Mouse (Mus musculus): ENCODE measurements at regions not wholly inside any gene's neighbourhood (a gene's known extent, or its start where the extent isn't known, plus 50 kb on each side); places are given as distances from the start of the nearest gene placed in this dataset.

GRCm38 (mm10) chr16:93358166-93358565 lies 245.7 kb downstream of the Setd4 start:
- Histone ChIP-seq H3K9me3 (ENCODE audit: control insufficient read depth, insufficient read depth, low read depth, low read length) (no peaks in the 10 kb centered on the region), H3K4me3 (ENCODE audit: insufficient read depth in 1 of 2, low read depth in 1 of 2, low read length in 2 of 2, poor library complexity in 1 of 2, severe bottlenecking in 1 of 2) (no peak overlapping the region), H3K4me1 (ENCODE audit: control insufficient read depth in 2 of 2, insufficient read depth in 2 of 2, low read length in 2 of 2, poor library complexity in 1 of 2) (no peaks in the 10 kb centered on the region), H3K27ac (ENCODE audit: insufficient read depth, low read depth, low read length, poor library complexity, severe bottlenecking) (no peak overlapping the region), H3K9ac (ENCODE audit: insufficient read depth, low read depth, low read length, poor library complexity, severe bottlenecking) (no peak overlapping the region), H3K36me3 (ENCODE audit: control insufficient read depth, insufficient read depth, low read length, poor library complexity, severe bottlenecking) (no peaks in the 10 kb centered on the region)
- TF ChIP-seq ZNF384 (IDR thresholded peaks at IDR 0.05; ENCODE audit: low read depth, low read length) (no peak), CHD2 (IDR thresholded peaks at IDR 0.05; ENCODE audit: low read depth, low read length) (no peak), HCFC1 (IDR thresholded peaks at IDR 0.05; ENCODE audit: borderline replicate concordance, insufficient read depth, low read length) (no peak), MAFK (IDR thresholded peaks at IDR 0.05; ENCODE audit: insufficient read depth, low read depth, low read length) (no peak), ZC3H11A (IDR thresholded peaks at IDR 0.05; ENCODE audit: borderline replicate concordance, low read depth, low read length) (no peak)
- DNase-seq (ENCODE audit: low read depth, low spot score) = no peak
- in situ Hi-C loops (cut with MboI; ENCODE audit: low sequenced_read_pairs in 2 of 2, unreplicated experiment in 2 of 2) = no loop called here

GRCm38 (mm10) chr16:93355204-93355899 lies 248.5 kb downstream of the Setd4 start:
- H3K9me3 ChIP-seq (ENCODE audit: control insufficient read depth, insufficient read depth, low read depth, low read length) = no peaks in the 10 kb centered on the region
- H3K9ac ChIP-seq (ENCODE audit: insufficient read depth, low read depth, low read length, poor library complexity, severe bottlenecking) = no peak overlapping the region
- no peak overlapping the region for H3K4me3 ChIP-seq (ENCODE audit: insufficient read depth in 1 of 2, low read depth in 1 of 2, low read length in 2 of 2, poor library complexity in 1 of 2, severe bottlenecking in 1 of 2)
- in situ Hi-C loops (cut with MboI; ENCODE audit: low sequenced_read_pairs in 2 of 2, unreplicated experiment in 2 of 2) = no loop called here
- no peak overlapping the region for H3K27ac ChIP-seq (ENCODE audit: insufficient read depth, low read depth, low read length, poor library complexity, severe bottlenecking)
- no peak for TF ChIP-seq CHD2 (IDR thresholded peaks at IDR 0.05; ENCODE audit: low read depth, low read length)
- no peak for TF ChIP-seq HCFC1 (IDR thresholded peaks at IDR 0.05; ENCODE audit: borderline replicate concordance, insufficient read depth, low read length)
- TF ChIP-seq ZNF384 (IDR thresholded peaks at IDR 0.05; ENCODE audit: low read depth, low read length) = no peak
- no peak for TF ChIP-seq ZC3H11A (IDR thresholded peaks at IDR 0.05; ENCODE audit: borderline replicate concordance, low read depth, low read length)
- TF ChIP-seq MAFK (IDR thresholded peaks at IDR 0.05; ENCODE audit: insufficient read depth, low read depth, low read length) = no peak
- H3K4me1 ChIP-seq (ENCODE audit: control insufficient read depth in 2 of 2, insufficient read depth in 2 of 2, low read length in 2 of 2, poor library complexity in 1 of 2) = no peaks in the 10 kb centered on the region
- no peak for DNase-seq (ENCODE audit: low read depth, low spot score)
- H3K36me3 ChIP-seq (ENCODE audit: control insufficient read depth, insufficient read depth, low read length, poor library complexity, severe bottlenecking) = no peaks in the 10 kb centered on the region

- TF ChIP-seq CHD2 (IDR thresholded peaks at IDR 0.05; ENCODE audit: low read depth, low read length) = no peak
- no peak overlapping the region for H3K9ac ChIP-seq (ENCODE audit: insufficient read depth, low read depth, low read length, poor library complexity, severe bottlenecking)
- no peaks in the 10 kb centered on the region for H3K9me3 ChIP-seq (ENCODE audit: control insufficient read depth, insufficient read depth, low read depth, low read length)
- no peaks in the 10 kb centered on the region for H3K36me3 ChIP-seq (ENCODE audit: control insufficient read depth, insufficient read depth, low read length, poor library complexity, severe bottlenecking)
- H3K4me1 ChIP-seq (ENCODE audit: control insufficient read depth in 2 of 2, insufficient read depth in 2 of 2, low read length in 2 of 2, poor library complexity in 1 of 2) = no peaks in the 10 kb centered on the region
- no peak overlapping the region for H3K4me3 ChIP-seq (ENCODE audit: insufficient read depth in 1 of 2, low read depth in 1 of 2, low read length in 2 of 2, poor library complexity in 1 of 2, severe bottlenecking in 1 of 2)
- H3K27ac ChIP-seq (ENCODE audit: insufficient read depth, low read depth, low read length, poor library complexity, severe bottlenecking) = no peak overlapping the region
- DNase-seq (ENCODE audit: low read depth, low spot score) = no peak
- in situ Hi-C loops (cut with MboI; ENCODE audit: low sequenced_read_pairs in 2 of 2, unreplicated experiment in 2 of 2) = no loop called here
Observed at GRCm38 (mm10) chr16:93353971-93354370, 249.9 kb downstream of the Setd4 start.

GRCm38 (mm10) chr16:93344555-93344954 lies 259.3 kb downstream of the Setd4 start:
- H3K9me3 ChIP-seq (ENCODE audit: control insufficient read depth, insufficient read depth, low read depth, low read length) = no peaks in the 10 kb centered on the region
- no peaks in the 10 kb centered on the region for H3K36me3 ChIP-seq (ENCODE audit: control insufficient read depth, insufficient read depth, low read length, poor library complexity, severe bottlenecking)
- no peak overlapping the region for H3K27ac ChIP-seq (ENCODE audit: insufficient read depth, low read depth, low read length, poor library complexity, severe bottlenecking)
- H3K4me1 ChIP-seq (ENCODE audit: control insufficient read depth in 2 of 2, insufficient read depth in 2 of 2, low read length in 2 of 2, poor library complexity in 1 of 2) = 0 out of 4 replicates have a peak, but pooled peaks cover 0 to 2% of the 10 kb centered on the region in 2 experiments
- H3K9ac ChIP-seq (ENCODE audit: insufficient read depth, low read depth, low read length, poor library complexity, severe bottlenecking) = no peak overlapping the region
- TF ChIP-seq CHD2 (IDR thresholded peaks at IDR 0.05; ENCODE audit: low read depth, low read length) (no peak), MAFK (IDR thresholded peaks at IDR 0.05; ENCODE audit: insufficient read depth, low read depth, low read length) (no peak), ZC3H11A (IDR thresholded peaks at IDR 0.05; ENCODE audit: borderline replicate concordance, low read depth, low read length) (no peak)
- in situ Hi-C loops (cut with MboI; ENCODE audit: low sequenced_read_pairs in 2 of 2, unreplicated experiment in 2 of 2) = no loop called here
- no peak for DNase-seq (ENCODE audit: low read depth, low spot score)
- H3K4me3 ChIP-seq (ENCODE audit: insufficient read depth in 1 of 2, low read depth in 1 of 2, low read length in 2 of 2, poor library complexity in 1 of 2, severe bottlenecking in 1 of 2) = no peak overlapping the region

- H3K4me1 ChIP-seq (ENCODE audit: control insufficient read depth in 2 of 2, insufficient read depth in 2 of 2, low read length in 2 of 2, poor library complexity in 1 of 2) = 0 out of 4 replicates have a peak, but pooled peaks cover 0 to 2% of the 10 kb centered on the region in 2 experiments
- in situ Hi-C loops (cut with MboI; ENCODE audit: low sequenced_read_pairs in 2 of 2, unreplicated experiment in 2 of 2) = no loop called here
- H3K36me3 ChIP-seq (ENCODE audit: control insufficient read depth, insufficient read depth, low read length, poor library complexity, severe bottlenecking) = no peaks in the 10 kb centered on the region
- no peak overlapping the region for H3K9ac ChIP-seq (ENCODE audit: insufficient read depth, low read depth, low read length, poor library complexity, severe bottlenecking)
- H3K27ac ChIP-seq (ENCODE audit: insufficient read depth, low read depth, low read length, poor library complexity, severe bottlenecking) = no peak overlapping the region
- no peak overlapping the region for H3K4me3 ChIP-seq (ENCODE audit: insufficient read depth in 1 of 2, low read depth in 1 of 2, low read length in 2 of 2, poor library complexity in 1 of 2, severe bottlenecking in 1 of 2)
- DNase-seq (ENCODE audit: low read depth, low spot score) = no peak
- no peaks in the 10 kb centered on the region for H3K9me3 ChIP-seq (ENCODE audit: control insufficient read depth, insufficient read depth, low read depth, low read length)
- TF ChIP-seq CHD2 (IDR thresholded peaks at IDR 0.05; ENCODE audit: low read depth, low read length) = no peak
- TF ChIP-seq ZC3H11A (IDR thresholded peaks at IDR 0.05; ENCODE audit: borderline replicate concordance, low read depth, low read length) = no peak
- TF ChIP-seq MAFK (IDR thresholded peaks at IDR 0.05; ENCODE audit: insufficient read depth, low read depth, low read length) = no peak
- TF ChIP-seq ZNF384 (IDR thresholded peaks at IDR 0.05; ENCODE audit: low read depth, low read length) = no peak
- no peak for TF ChIP-seq HCFC1 (IDR thresholded peaks at IDR 0.05; ENCODE audit: borderline replicate concordance, insufficient read depth, low read length)
Observed at GRCm38 (mm10) chr16:93342701-93343100, 261.2 kb downstream of the Setd4 start.
